Mouse (Mus musculus) heart, embryonic 14.5 days (tissue): ENCODE data around the gene Ntpcr. TPM values are rescaled to one million over a fixed set of nuclear protein-coding genes. Genes with fewer than 3 reads are reported as not detected.

Experiments used
- ATAC-seq: fragments of 200-750 bp; cut with Nextera tagmentation; 2 replicates; pipeline ENCODE4 v1.8.0; 2017; ENCODE audit warnings: low read depth, moderate TSS enrichment; ENCODE audit not compliant: insufficient number of reproducible peaks, insufficient read depth, low FRiP score
- H3K27ac ChIP-seq, 2 experiments: fragments of 200-500 bp in 1 of 2; fragments of 300-500 bp in 1 of 2; sonication (generic) in 1 of 2; replicated peaks in 1 of 2; 2 replicates each; pipeline ENCODE4 v1.5.1; 2012 to 2014; ENCODE audit warnings: low read depth in 2 of 2, low read length in 2 of 2, control low read depth in 1 of 2, mild to moderate bottlenecking in 1 of 2, mixed read lengths in 1 of 2; ENCODE audit not compliant: control insufficient read depth in 1 of 2, insufficient read depth in 1 of 2
- H3K27me3 ChIP-seq: fragments of 300-500 bp; sonication (generic); 2 replicates; pipeline ENCODE4 v1.6.1; 2014; ENCODE audit warnings: mild to moderate bottlenecking, low read length, control low read depth; ENCODE audit not compliant: control insufficient read depth, insufficient read depth
- H3K36me3 ChIP-seq: fragments of 300-500 bp; sonication (generic); 2 replicates; pipeline ENCODE4 v1.6.1; 2014; ENCODE audit warnings: mild to moderate bottlenecking, control low read depth, low read length, mixed read lengths; ENCODE audit not compliant: control insufficient read depth, insufficient read depth
- H3K4me1 ChIP-seq, 2 experiments: fragments of 200-500 bp in 1 of 2; fragments of 300-500 bp in 1 of 2; sonication (generic) in 1 of 2; 2 replicates each; pipeline ENCODE4 v1.6.1; 2012 to 2014; ENCODE audit warnings: low read length in 2 of 2, control low read depth in 1 of 2, mixed read lengths in 1 of 2; ENCODE audit not compliant: control insufficient read depth in 2 of 2, insufficient read depth in 2 of 2
- H3K4me2 ChIP-seq: fragments of 300-500 bp; sonication (generic); 2 replicates; pipeline ENCODE4 v1.6.1; 2014; ENCODE audit warnings: mild to moderate bottlenecking, low read length
- H3K4me3 ChIP-seq, 2 experiments: fragments of 200-500 bp in 1 of 2; fragments of 300-500 bp in 1 of 2; sonication (generic) in 1 of 2; 2 replicates each; pipeline ENCODE4 v1.5.1; 2012 to 2014; ENCODE audit warnings: low read length in 2 of 2, mild to moderate bottlenecking in 2 of 2, control low read depth in 1 of 2, low read depth in 1 of 2, moderate library complexity in 1 of 2; ENCODE audit not compliant: control insufficient read depth in 1 of 2, insufficient read depth in 1 of 2
- H3K9ac ChIP-seq: fragments of 300-500 bp; sonication (generic); 2 replicates; pipeline ENCODE4 v1.6.1; 2014; ENCODE audit warnings: mild to moderate bottlenecking, low read length
- H3K9me3 ChIP-seq: fragments of 300-500 bp; sonication (generic); 2 replicates; pipeline ENCODE4 v1.6.1; 2016; ENCODE audit warnings: low read length, control low read depth; ENCODE audit not compliant: control insufficient read depth
- WGBS: fragments of 180-500 bp; shearing (Covaris S2); extraction: QIAGEN DNeasy Blood & Tissue Kit; methylation state at CpG from one replicate; pipeline ENCODE4 v1.1.7; 2014; 5-methylcytosine and 5-hydroxymethylcytosine counted together
- polyA plus RNA-seq: library from polyadenylated mRNA; unstranded; fragments of >200 nt; fragmentation: Nextera tagmentation; extraction: Ambion mirVana; gene quantifications from 2 replicates; pipeline ENCODE4 v1.2.1, GENCODE M21; 2014

Gene Ntpcr
- polyA plus RNA-seq, 1 experiment from 2014 or later, result 30.1 TPM

DNA sequence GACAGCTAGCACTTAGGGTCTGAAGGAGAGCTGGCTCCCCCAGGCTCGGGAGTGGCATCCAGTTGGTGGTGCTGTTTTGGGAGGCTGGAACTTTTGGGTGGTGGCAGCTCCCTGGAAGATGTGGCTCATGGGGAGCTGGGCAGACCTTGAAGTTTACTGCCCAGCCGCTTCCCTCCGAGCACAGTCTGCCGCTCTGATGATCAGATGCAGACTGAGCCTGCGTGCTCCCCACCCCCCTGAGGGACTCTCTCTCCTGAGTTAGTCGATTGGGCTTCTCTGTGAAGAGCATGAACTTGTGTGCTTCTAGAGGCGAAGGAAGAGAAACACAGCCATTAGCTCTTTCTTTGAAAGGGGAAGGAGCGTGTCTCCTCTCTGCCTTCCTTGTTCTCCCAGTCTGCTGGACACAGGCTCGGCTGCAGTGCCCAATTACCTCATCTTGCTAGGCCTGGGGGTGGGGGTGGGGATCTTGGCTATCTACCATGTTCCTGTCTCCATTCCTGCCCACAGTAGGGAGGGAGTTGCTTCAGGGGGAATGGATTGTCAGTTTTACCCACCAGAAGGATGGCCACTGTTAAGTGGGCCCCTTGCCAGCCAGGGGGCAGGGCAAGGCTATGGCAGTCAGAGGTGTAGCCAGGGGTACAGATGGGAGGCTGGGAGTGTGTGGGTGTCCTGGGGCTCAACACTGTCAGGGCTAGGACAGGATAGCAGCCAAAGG, 26.8 kb downstream of the Ntpcr start:
- no peaks in the 10 kb centered on the region for H3K9me3 ChIP-seq
- H3K4me3 ChIP-seq, result no peak overlapping the region
- no peak for ATAC-seq
- H3K27me3 ChIP-seq, result no peaks in the 10 kb centered on the region
- 40% methylated on average over 9 of the region's 9 CpGs for WGBS
- peak overlapping the region; percentile 16; the same call in 1 of the 2 replicates for H3K4me2 ChIP-seq
- peaks cover 15 to 20% of the 10 kb centered on the region in 2 experiments for H3K4me1 ChIP-seq
- H3K27ac ChIP-seq, result peak overlapping the region; percentile 51 to 67
- H3K36me3 ChIP-seq, result no peaks in the 10 kb centered on the region
- peak overlapping the region; percentile 54; the same call in 1 of the 2 replicates for H3K9ac ChIP-seq

DNA sequence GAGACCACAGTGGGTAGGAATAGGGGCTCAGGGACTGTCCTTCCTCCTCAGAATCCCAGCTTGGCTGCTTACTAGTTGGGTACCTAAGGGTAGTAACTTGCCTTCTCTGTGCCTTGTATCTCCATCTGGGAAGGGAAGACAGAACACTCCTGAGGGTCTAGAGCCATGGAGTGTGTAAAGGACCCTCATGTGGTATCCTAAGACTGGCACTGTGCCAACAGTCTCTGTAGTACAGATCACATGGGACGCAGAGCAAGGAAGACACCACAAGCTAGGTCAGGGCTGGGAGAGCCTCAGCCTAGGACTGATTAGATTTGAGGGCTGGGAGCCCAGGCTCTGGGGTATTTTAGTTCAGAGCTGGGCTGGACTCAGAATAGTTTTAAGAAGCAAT, 27.3 kb downstream of the Ntpcr start:
- Histone ChIP-seq H3K4me2 (no peak overlapping the region), H3K27me3 (no peaks in the 10 kb centered on the region), H3K9ac (no peak overlapping the region), H3K27ac (0 out of 4 replicates have a peak overlapping the region, but pooled peaks of 1 of the 2 experiments have one; percentile 67), H3K9me3 (no peaks in the 10 kb centered on the region), H3K4me3 (no peak overlapping the region), H3K36me3 (no peaks in the 10 kb centered on the region), H3K4me1 (peaks cover 15 to 20% of the 10 kb centered on the region in 2 experiments)
- 11% methylated on average over 1 of the region's 1 CpGs for WGBS
- ATAC-seq, result no peak

DNA sequence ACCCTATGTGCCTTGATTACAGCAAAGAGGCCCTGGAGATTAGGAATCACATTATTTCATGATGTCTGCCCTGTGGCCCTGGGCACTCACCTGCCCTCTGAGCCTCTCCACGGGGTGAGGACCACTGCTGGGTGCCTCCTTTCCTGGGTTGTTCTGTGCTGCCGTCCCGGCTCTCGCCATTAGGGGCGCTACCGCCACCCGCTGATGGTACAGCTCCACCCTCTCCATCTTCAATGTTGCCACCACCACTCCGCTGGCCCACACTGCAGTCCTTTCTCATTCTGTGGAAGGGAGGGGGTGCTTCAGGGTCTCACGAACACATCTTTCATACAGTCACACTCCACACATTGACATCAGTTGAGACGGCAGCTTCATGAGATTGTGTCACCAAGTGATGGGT, 29.3 kb downstream of the Ntpcr start:
- Histone ChIP-seq H3K9me3 (no peaks in the 10 kb centered on the region), H3K4me2 (no peak overlapping the region), H3K27ac (no peak overlapping the region), H3K9ac (no peak overlapping the region), H3K4me1 (peaks cover 15 to 20% of the 10 kb centered on the region in 2 experiments), H3K36me3 (no peaks in the 10 kb centered on the region), H3K4me3 (no peak overlapping the region), H3K27me3 (no peaks in the 10 kb centered on the region)
- 52% methylated on average over 10 of the region's 10 CpGs for WGBS
- ATAC-seq, result no peak

- Histone ChIP-seq H3K4me3 (no peak overlapping the region), H3K27ac (no peak overlapping the region), H3K4me2 (no peak overlapping the region), H3K4me1 (no peaks in the 10 kb centered on the region), H3K9me3 (no peaks in the 10 kb centered on the region), H3K9ac (no peak overlapping the region), H3K27me3 (no peaks in the 10 kb centered on the region), H3K36me3 (no peaks in the 10 kb centered on the region)
- WGBS, result 83% methylated on average over 16 of the region's 16 CpGs
- ATAC-seq, result no peak
Measured at GRCm38 (mm10) chr8:125763066-125763786, 33.5 kb downstream of the Ntpcr start.

GRCm38 (mm10) chr8:125768079-125768478, 38.3 kb downstream of the Ntpcr start:
- Histone ChIP-seq H3K4me1 (peaks cover 0 to 2% of the 10 kb centered on the region in 2 experiments; a peak in 1 of 4 replicates), H3K9me3 (no peaks in the 10 kb centered on the region), H3K4me3 (no peak overlapping the region), H3K27ac (no peak overlapping the region), H3K27me3 (no peaks in the 10 kb centered on the region), H3K36me3 (no peaks in the 10 kb centered on the region), H3K4me2 (no peak overlapping the region), H3K9ac (no peak overlapping the region)
- WGBS, result 85% methylated on average over 10 of the region's 10 CpGs
- no peak for ATAC-seq

DNA sequence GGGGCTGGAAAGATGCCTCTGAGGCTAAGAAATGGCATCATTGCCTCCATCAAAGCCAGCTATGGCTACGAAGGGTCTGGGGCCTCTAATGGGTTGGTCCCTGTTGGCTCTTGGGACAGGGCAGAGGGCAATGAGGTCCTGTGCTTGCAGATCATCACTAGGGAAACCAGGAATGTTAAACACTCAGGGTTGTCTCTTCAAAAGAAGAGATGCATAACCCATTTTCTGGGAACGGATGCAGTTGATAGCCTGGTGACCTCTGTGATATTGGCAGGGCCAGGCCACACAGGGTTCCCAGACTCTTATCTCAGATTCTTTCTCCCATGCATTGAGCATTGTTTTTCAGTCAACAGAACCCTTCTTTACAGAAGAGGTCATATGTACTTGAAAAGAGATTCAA, 42.5 kb downstream of the Ntpcr start:
- Histone ChIP-seq H3K27me3 (no peaks in the 10 kb centered on the region), H3K4me3 (no peak overlapping the region), H3K4me2 (no peak overlapping the region), H3K9me3 (no peaks in the 10 kb centered on the region), H3K36me3 (no peaks in the 10 kb centered on the region), H3K4me1 (peaks cover 0 to 2% of the 10 kb centered on the region in 2 experiments; a peak in 1 of 4 replicates), H3K27ac (no peak overlapping the region), H3K9ac (no peak overlapping the region)
- WGBS, result 23% methylated on average over 2 of the region's 2 CpGs
- no peak for ATAC-seq

DNA sequence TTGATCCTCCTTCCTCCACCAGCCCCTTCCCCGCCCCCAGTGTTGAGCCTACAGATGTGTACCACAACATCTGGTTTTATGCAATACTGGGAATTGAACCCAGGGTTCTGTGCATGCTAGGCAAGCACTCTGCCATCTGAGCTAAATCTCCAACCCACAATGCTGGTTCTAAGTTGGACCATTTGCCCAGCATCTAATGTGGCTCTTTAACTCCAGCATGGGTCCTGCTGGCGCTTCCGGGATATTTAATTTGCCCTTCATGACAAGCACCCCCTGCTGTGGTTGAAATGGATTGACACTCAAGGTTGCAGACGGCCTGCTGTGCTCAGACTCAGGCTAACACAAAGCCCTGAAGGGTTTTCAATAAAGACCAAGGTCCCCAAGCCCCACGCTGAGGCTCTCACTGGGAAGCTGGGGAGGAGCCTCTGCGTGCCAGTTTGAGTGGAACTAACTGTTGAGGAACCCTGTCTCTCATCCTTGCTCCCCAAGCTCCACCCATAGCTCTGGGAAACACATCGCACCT, 43.6 kb downstream of the Ntpcr start:
- Histone ChIP-seq H3K27me3 (no peaks in the 10 kb centered on the region), H3K4me2 (no peak overlapping the region), H3K36me3 (no peaks in the 10 kb centered on the region), H3K9ac (no peak overlapping the region), H3K4me3 (no peak overlapping the region), H3K4me1 (peaks cover 0 to 2% of the 10 kb centered on the region in 2 experiments; a peak in 1 of 4 replicates), H3K27ac (no peak overlapping the region), H3K9me3 (no peaks in the 10 kb centered on the region)
- WGBS, result 58% methylated on average over 7 of the region's 7 CpGs
- no peak for ATAC-seq
